Mouse (Mus musculus): ENCODE results near the gene Lmln.

- TF ChIP-seq MAFK (IDR thresholded peaks at IDR 0.05; ENCODE audit: insufficient replicate concordance, low read length): no peak
- no peak for TF ChIP-seq CTCF (conservative IDR thresholded peaks at IDR 0.05 in 1 of 2, IDR thresholded peaks at IDR 0.05 in 1 of 2; ENCODE audit: low read depth in 2 of 2, low read length in 2 of 2)
- TF ChIP-seq POLR2A (IDR thresholded peaks at IDR 0.05; ENCODE audit: low read depth, low read length): no peak
- no peak for TF ChIP-seq JUN (IDR thresholded peaks at IDR 0.05; ENCODE audit: insufficient read depth, low read depth, low read length)
- TF ChIP-seq NRF1 (IDR thresholded peaks at IDR 0.05; ENCODE audit: low read depth, low read length): no peak
- no peak for TF ChIP-seq MAX (IDR thresholded peaks at IDR 0.05; ENCODE audit: low read length)
- no peak for TF ChIP-seq ZKSCAN1 (IDR thresholded peaks at IDR 0.05; ENCODE audit: borderline replicate concordance, low read depth, low read length)
- TF ChIP-seq E2F4 (IDR thresholded peaks at IDR 0.05; ENCODE audit: insufficient replicate concordance, low read depth, low read length): no peak
- no peak for TF ChIP-seq MAZ (IDR thresholded peaks at IDR 0.05; ENCODE audit: low read depth, low read length)
Observed at GRCm38 (mm10) chr16:33062682-33063131, 386 bp downstream of the Lmln start.
